Mouse (Mus musculus) spleen, adult 2 months (tissue): Measurements from ENCODE around the gene Mybbp1a. TPM values are rescaled to one million over a fixed set of nuclear protein-coding genes. Genes with fewer than 3 reads are reported as not detected.

Experiments used
- DNase-seq, 2 experiments: peaks; one replicate each; pipeline versions ENCODE4 v3.0.0 to v3.0.0-alpha.2; 2012 to 2021; ENCODE audit warnings: low spot score in 2 of 2, low read depth in 1 of 2
- H3K27ac ChIP-seq: fragments of 200-500 bp; 2 replicates; pipeline ENCODE4 v1.5.1; 2012; ENCODE audit warnings: low read length, inconsistent platforms; ENCODE audit not compliant: insufficient read depth
- H3K27me3 ChIP-seq: fragments of 200-500 bp; 2 replicates; pipeline ENCODE4 v1.6.1; 2012; ENCODE audit warnings: mild to moderate bottlenecking, moderate library complexity, low read length, inconsistent platforms; ENCODE audit not compliant: control insufficient read depth, insufficient read depth
- H3K36me3 ChIP-seq: fragments of 200-500 bp; 2 replicates; pipeline ENCODE4 v1.6.1; 2012; ENCODE audit warnings: mild to moderate bottlenecking, low read length, inconsistent platforms; ENCODE audit not compliant: control insufficient read depth, insufficient read depth
- H3K4me1 ChIP-seq: fragments of 200-500 bp; 2 replicates; pipeline ENCODE4 v1.6.1; 2011; ENCODE audit warnings: inconsistent platforms; ENCODE audit not compliant: control insufficient read depth, insufficient read depth, insufficient read length
- H3K4me3 ChIP-seq: fragments of 200-500 bp; 2 replicates; pipeline ENCODE4 v1.5.1; 2011; ENCODE audit warnings: mild to moderate bottlenecking, inconsistent platforms; ENCODE audit not compliant: insufficient read depth, insufficient read length; ENCODE audit errors: extremely low read depth
- CTCF ChIP-seq: fragments of 200-500 bp; IDR thresholded peaks from 2 replicates; pipeline ENCODE4 v1.5.1; 2011; ENCODE audit warnings: mild to moderate bottlenecking, inconsistent platforms; ENCODE audit not compliant: insufficient read depth, insufficient read length, insufficient replicate concordance; ENCODE audit errors: extremely low read depth
- POLR2A ChIP-seq: fragments of 200-500 bp; IDR thresholded peaks from 2 replicates; pipeline ENCODE4 v1.6.1; 2011; ENCODE audit warnings: low read depth, low read length, inconsistent platforms
- WGBS: fragments of 180-500 bp; shearing (Covaris S2); methylation state at CpG from one replicate; pipeline ENCODE4 v1.1.7; 2018; 5-methylcytosine and 5-hydroxymethylcytosine counted together
- polyA plus RNA-seq: library from polyadenylated mRNA; depleted of rRNA; stranded (reverse); fragments of >200 nt; gene quantifications from 2 replicates; pipeline ENCODE4 v1.2.3, GENCODE M21; 2012

Gene Mybbp1a
- polyA plus RNA-seq, 1 experiment = 48.6 TPM

DNA sequence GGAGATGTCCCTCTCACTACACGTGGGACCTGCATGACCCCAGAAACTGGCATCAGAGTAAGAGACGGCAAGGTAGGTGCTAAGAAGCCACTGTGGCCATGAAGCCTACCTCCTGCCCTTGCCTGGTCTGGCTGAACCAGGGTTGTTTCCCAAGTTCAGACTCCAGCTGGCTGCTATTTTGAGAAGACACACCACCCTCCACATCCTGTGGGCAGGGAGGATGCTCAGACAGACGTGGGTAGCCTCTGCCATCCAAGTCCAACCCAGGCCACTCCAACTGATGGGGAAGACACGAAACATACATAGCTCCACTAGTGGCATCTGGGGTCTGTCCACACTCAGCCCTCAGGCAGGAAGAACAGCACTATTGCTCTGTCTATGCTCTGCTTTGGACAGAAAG is 28.8 kb downstream of the Mybbp1a start:
- WGBS = 13% methylated on average over 4 of the region's 4 CpGs
- no peak for TF ChIP-seq POLR2A
- no peak for TF ChIP-seq CTCF
- Histone ChIP-seq H3K36me3 (peaks cover 2% of the 10 kb centered on the region; the same call in 1 of the 2 replicates), H3K27ac (peak overlapping the region; percentile 53), H3K27me3 (no peaks in the 10 kb centered on the region), H3K4me1 (peaks cover 48% of the 10 kb centered on the region; the same call in 1 of the 2 replicates), H3K4me3 (no peak overlapping the region)
- DNase-seq = no peak

DNA sequence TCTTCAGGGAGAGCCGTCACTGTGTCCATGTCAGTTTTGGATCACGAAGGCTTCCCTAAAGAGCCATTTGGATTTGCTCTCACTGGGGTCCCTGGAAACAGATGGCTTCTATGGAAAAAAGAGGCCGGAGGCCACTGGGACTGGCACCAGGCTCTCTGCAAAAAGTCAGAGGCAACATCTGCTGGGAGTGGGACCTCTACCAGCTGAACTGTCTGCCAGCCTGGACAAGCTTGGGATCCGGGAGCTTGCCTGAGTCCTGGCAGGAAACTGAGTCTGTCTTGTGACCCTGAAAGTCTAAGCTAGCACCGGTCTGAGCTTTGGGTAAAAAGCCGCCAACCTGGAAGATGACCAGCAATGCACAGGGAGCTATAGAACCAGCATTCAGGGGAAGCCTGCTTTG is 30.2 kb downstream of the Mybbp1a start:
- WGBS = 90% methylated on average over 6 of the region's 6 CpGs
- H3K27ac ChIP-seq = no peak overlapping the region

DNA sequence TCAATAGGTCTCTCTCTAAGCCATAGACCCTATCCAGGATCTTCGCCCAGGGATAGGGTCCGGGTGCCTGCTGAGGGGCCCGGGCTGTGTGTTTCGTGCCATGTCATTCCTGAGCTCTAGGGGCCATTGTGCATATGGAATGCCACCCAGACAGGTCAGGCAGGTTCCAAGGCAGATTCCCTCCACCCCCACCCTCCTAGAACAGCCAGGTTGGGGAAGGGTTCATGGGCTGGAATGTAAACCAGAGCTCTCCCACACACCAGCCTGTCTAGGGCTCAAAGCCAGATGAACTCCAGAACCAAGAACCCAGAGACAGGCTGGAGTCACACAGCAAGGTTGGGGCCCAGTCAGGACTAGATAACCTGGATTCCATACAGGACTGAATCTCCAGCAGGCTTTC is 32.4 kb downstream of the Mybbp1a start:
- Histone ChIP-seq H3K4me1 (peaks cover 49% of the 10 kb centered on the region), H3K36me3 (peaks cover 2% of the 10 kb centered on the region; the same call in 1 of the 2 replicates), H3K27ac (no peak overlapping the region), H3K27me3 (no peaks in the 10 kb centered on the region), H3K4me3 (no peak overlapping the region)
- DNase-seq = no peak
- WGBS = 92% methylated on average over 4 of the region's 4 CpGs
- TF ChIP-seq CTCF (no peak), POLR2A (no peak)

More for the DNA sequence above, 30.2 kb downstream of the Mybbp1a start:
- Histone ChIP-seq H3K36me3 (peaks cover 2% of the 10 kb centered on the region; the same call in 1 of the 2 replicates), H3K4me3 (no peak overlapping the region), H3K27me3 (no peaks in the 10 kb centered on the region), H3K4me1 (peaks cover 52% of the 10 kb centered on the region)
- TF ChIP-seq CTCF (no peak), POLR2A (no peak)
- no peak for DNase-seq

- Histone ChIP-seq H3K4me1 (peaks cover 37% of the 10 kb centered on the region), H3K27me3 (no peaks in the 10 kb centered on the region), H3K27ac (0 out of 2 replicates have a peak overlapping the region, but pooled peaks have one; percentile 29), H3K4me3 (no peak overlapping the region), H3K36me3 (peaks cover 2% of the 10 kb centered on the region; the same call in 1 of the 2 replicates)
- TF ChIP-seq POLR2A (no peak), CTCF (no peak)
- 81% methylated on average over 3 of the region's 3 CpGs for WGBS
- no peak for DNase-seq
Observed at GRCm38 (mm10) chr11:72474926-72475325, 33.8 kb downstream of the Mybbp1a start.

- Histone ChIP-seq H3K27ac (peak overlapping the region; percentile 29; the same call in 1 of the 2 replicates), H3K27me3 (no peaks in the 10 kb centered on the region), H3K4me1 (peaks cover 33% of the 10 kb centered on the region), H3K4me3 (no peak overlapping the region), H3K36me3 (peaks cover 2% of the 10 kb centered on the region; the same call in 1 of the 2 replicates)
- TF ChIP-seq CTCF (no peak), POLR2A (no peak)
- WGBS = 18% methylated on average over 7 of the region's 7 CpGs
- no peak for DNase-seq
Observed at GRCm38 (mm10) chr11:72475408-72475807, 34.3 kb downstream of the Mybbp1a start.

GRCm38 (mm10) chr11:72476074-72476625 is 35.0 kb downstream of the Mybbp1a start:
- no peak overlapping the region for H3K4me3 ChIP-seq
- peak overlapping the region; percentile 29; the same call in 1 of the 2 replicates for H3K27ac ChIP-seq

DNA sequence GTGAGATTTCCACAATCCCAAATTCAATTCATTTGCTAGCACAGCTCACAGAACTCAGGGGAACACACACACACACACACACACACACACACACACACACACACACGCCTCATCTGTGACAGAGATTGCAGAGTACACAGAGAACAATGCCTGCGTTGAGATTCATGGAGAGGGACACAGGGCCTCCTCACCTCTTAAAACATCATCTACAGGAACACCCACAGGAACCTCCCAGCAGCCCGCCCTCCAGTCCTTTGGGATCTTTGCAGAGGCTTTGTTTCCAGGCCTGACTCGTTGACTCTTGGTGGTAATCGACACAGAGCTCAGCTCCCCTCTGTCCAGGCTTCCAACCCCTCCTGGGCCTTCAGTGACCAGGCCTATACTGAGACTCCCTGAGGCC is 36.0 kb downstream of the Mybbp1a start:
- peaks cover 29% of the 10 kb centered on the region for H3K4me1 ChIP-seq
- no peak overlapping the region for H3K4me3 ChIP-seq
- TF ChIP-seq CTCF = no peak
- no peak for TF ChIP-seq POLR2A
- no peak overlapping the region for H3K27ac ChIP-seq
- 58% methylated on average over 5 of the region's 5 CpGs for WGBS
- no peaks in the 10 kb centered on the region for H3K27me3 ChIP-seq
- no peak for DNase-seq
- peaks cover 2% of the 10 kb centered on the region; the same call in 1 of the 2 replicates for H3K36me3 ChIP-seq

More at GRCm38 (mm10) chr11:72476074-72476625, 35.0 kb downstream of the Mybbp1a start:
- Histone ChIP-seq H3K36me3 (peaks cover 2% of the 10 kb centered on the region; the same call in 1 of the 2 replicates), H3K4me1 (peaks cover 29% of the 10 kb centered on the region), H3K27me3 (no peaks in the 10 kb centered on the region)
- no peak for DNase-seq
- TF ChIP-seq CTCF = no peak
- no peak for TF ChIP-seq POLR2A
- 68% methylated on average over 7 of the region's 7 CpGs for WGBS
